Mouse (Mus musculus): Measurements from ENCODE around the gene Grasp. TPM values are rescaled to one million over a fixed set of nuclear protein-coding genes. Genes with fewer than 3 reads are reported as not detected.

The Grasp gene
- polyA plus RNA-seq, 1 experiment from 2014 or later, result 7.9 TPM

DNA sequence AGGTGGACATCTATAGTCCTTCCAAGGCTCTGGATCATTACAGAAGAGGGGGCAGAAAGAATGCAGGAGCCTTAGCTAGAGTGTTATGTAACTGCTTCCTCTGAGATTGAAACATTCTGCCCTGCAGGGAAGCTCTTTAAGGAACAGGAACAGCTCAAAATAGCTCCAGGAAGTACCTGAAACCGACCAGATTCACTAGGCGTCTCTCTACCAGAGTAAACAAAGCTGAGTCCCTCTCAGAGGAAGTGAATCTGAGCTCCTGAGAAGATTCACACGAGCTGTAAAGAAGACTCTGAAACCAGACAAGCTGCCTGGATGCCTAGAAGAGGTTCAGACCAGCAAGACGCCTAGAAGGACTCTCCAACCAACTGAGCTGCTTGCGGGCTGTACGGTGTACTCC, 28.6 kb downstream of the Grasp start:
- no peak overlapping the region for H3K27ac ChIP-seq
- 83% methylated on average over 6 of the region's 6 CpGs for WGBS
- no peak overlapping the region for H3K4me3 ChIP-seq (replicated peaks)
- no peak overlapping the region for H3K4me2 ChIP-seq
- no peak for ATAC-seq (ENCODE audit: insufficient number of reproducible peaks, insufficient read depth, low FRiP score, low TSS enrichment, low read depth)
- H3K4me1 ChIP-seq (replicated peaks), result peaks cover 18% of the 10 kb centered on the region
- peaks cover 2% of the 10 kb centered on the region; the same call in 1 of the 2 replicates for H3K27me3 ChIP-seq
- no peaks in the 10 kb centered on the region for H3K9me3 ChIP-seq
- H3K36me3 ChIP-seq, result no peaks in the 10 kb centered on the region
- no peak overlapping the region for H3K9ac ChIP-seq (replicated peaks)

DNA sequence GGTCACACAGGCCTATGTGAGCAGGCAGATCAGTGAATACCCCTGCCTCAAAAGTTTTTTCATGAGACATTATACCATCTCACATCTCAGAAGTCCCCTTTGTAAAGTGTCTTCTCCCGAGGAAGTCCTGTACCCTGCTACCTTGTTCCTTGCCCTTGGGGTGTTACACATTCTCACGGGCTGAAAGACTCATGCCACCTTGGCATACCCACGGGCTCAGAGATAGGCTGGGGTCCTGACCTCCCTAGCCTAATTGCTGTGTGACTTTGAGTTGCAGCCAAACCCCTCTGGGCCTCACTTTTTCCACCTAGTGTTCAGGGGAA, 29.5 kb downstream of the Grasp start:
- peaks cover 2% of the 10 kb centered on the region; the same call in 1 of the 2 replicates for H3K27me3 ChIP-seq
- peak overlapping the region; percentile 73 for H3K4me3 ChIP-seq (replicated peaks)
- peak overlapping the region; percentile 93 for H3K4me2 ChIP-seq
- 29% methylated on average over 3 of the region's 3 CpGs for WGBS
- peak overlapping the region; percentile 87; the same call in 1 of the 2 replicates for H3K9ac ChIP-seq (replicated peaks)
- H3K36me3 ChIP-seq, result no peaks in the 10 kb centered on the region
- no peaks in the 10 kb centered on the region for H3K9me3 ChIP-seq
- H3K4me1 ChIP-seq (replicated peaks), result peaks cover 10% of the 10 kb centered on the region
- peak overlapping the region; percentile 69; the same call in 1 of the 2 replicates for H3K27ac ChIP-seq
- ATAC-seq (ENCODE audit: insufficient number of reproducible peaks, insufficient read depth, low FRiP score, low TSS enrichment, low read depth), result peak; percentile 21; the same call in 1 of the 2 replicates

DNA sequence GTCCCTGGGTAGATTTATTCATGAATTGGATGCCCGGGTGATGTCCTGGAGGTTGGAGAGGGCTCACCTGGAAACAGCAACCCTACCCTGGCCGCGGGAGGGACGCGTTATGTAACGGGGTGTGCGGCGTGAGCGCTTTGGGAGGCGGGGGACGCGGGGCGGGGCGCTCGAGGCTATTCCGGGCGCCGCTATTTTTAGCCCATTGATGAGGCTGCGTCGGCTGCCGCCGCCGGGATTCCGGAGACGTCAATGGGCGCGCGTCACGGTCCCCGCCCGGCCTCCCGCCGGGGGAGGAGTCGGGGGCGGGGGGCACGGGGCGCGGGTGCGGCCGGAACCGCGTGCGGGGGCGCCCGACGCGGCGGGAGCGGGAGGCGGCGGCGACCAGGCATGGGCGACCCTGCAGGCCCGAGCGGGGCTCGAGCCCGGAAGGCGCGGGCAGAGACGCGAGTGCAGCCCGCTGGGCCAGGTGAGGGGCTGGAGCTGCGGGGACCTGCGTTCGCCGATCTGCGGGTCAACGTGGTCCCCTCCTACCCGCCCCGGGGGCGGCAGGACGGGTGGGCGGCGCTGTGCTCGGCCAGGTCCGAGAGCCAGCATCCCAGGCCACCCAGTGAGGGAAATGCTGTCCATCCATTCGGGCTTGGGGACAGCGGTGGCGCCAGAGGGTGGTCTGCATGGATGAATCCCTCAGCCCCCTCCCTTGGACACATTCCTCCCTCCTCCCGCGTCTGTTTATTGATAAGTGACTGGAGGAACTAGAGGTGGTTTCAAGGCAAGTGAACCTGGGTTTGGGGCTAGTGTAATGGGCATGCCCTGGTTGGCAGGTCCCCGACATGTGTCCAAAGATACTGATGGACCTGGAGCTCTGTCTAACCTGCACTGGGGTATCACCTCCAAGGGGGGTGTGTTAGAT, 30.2 kb downstream of the Grasp start, which contains the start of gene Nr4a1:
Nr4a1 (plus strand) TSS at position 384 of the 910 bp plus-strand sequence.
- peak within 1 kb of the TSS; percentile 69 for H3K27ac ChIP-seq
- peak within 1 kb of the TSS; percentile 93 for H3K4me2 ChIP-seq
- peak within 1 kb of the TSS; percentile 73 for H3K4me3 ChIP-seq (replicated peaks)
- peak within 1 kb of the TSS; percentile 87 for H3K9ac ChIP-seq (replicated peaks)
- H3K36me3 ChIP-seq, result peaks cover 5% of the 10 kb centered on the region; the same call in 1 of the 2 replicates
- H3K4me1 ChIP-seq (replicated peaks), result peaks cover 10% of the 10 kb centered on the region
- under 1% methylated on average over 82 of the region's 82 CpGs for WGBS
- no peaks in the 10 kb centered on the region for H3K9me3 ChIP-seq
- 0 out of 2 replicates have a peak, but pooled peaks have one; percentile 26 for ATAC-seq (ENCODE audit: insufficient number of reproducible peaks, insufficient read depth, low FRiP score, low TSS enrichment, low read depth)
- H3K27me3 ChIP-seq, result peaks cover 2% of the 10 kb centered on the region; the same call in 1 of the 2 replicates

DNA sequence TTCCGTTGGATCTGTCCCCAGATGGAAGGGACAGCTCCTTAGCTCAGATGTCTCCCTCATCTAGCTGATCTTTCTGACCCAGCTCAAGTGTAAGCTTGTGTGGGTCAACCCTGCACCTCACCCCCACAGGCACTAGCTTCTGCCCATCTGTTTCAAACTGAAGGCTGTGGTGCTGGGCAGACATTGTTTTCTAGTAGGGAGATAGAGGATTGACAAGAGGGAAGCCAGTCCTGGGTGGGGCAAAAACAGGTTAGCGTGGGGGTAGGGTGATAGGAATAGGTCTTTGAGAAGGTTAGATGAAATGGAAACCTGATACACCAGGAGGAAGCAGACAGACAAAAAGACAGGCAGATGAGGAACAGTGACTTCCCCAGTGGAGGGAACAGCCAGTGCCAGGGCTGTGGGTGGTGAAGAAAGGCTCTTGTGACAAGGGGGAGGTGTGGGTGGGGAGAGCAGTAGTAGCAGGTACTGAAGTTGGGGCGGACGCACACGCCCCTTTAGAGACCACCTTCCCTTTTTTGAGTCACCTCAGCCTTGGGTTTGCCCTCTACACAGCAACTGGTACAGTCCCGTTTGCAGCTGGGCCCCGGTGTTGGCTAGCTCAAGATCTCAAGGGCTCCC, 32.0 kb downstream of the Grasp start:
- Histone ChIP-seq H3K9me3 (no peaks in the 10 kb centered on the region), H3K4me2 (no peak overlapping the region), H3K4me1 (replicated peaks) (peaks cover 22% of the 10 kb centered on the region), H3K36me3 (peaks cover 8% of the 10 kb centered on the region; the same call in 1 of the 2 replicates), H3K9ac (replicated peaks) (no peak overlapping the region), H3K27me3 (peaks cover 2% of the 10 kb centered on the region; the same call in 1 of the 2 replicates), H3K4me3 (replicated peaks) (no peak overlapping the region), H3K27ac (no peak overlapping the region)
- no peak for ATAC-seq (ENCODE audit: insufficient number of reproducible peaks, insufficient read depth, low FRiP score, low TSS enrichment, low read depth)
- 92% methylated on average over 7 of the region's 7 CpGs for WGBS

DNA sequence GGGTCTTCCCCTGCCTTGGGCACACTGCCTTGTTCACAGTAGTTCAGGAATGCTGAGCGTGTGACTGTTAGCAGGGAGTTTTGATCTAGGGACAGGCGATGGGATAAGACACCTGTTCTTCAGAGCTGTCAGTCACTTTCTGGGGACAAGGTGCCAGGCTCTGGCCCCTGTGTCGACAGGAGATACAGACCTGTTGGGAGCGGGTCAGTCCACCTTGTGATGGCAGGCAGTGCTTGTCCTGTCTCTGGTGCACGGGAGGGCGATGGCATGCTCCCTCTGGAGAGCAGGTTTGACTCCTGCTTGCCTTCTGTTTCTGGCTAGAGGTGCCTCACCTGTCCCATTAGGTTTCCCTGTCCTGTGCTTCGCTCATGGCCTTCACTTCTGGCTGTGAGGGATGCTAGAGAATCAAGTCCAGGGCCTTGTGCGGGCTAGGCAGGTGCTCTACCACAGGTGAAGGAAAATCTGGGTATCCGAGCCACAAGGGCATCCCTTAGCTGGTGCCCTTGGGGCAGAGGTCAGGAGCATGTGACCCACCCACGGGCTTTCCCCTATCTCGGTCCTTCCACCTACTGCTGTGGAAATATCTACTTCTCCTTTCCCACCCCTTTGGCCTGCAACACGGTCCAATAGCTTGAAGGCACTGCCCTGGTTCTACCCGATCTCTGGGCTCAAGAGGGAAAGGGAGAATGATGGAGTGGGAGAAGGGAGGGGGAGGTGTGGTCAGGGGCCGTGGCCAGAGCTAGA, 32.6 kb downstream of the Grasp start:
- no peak overlapping the region for H3K27ac ChIP-seq
- 75% methylated on average over 14 of the region's 14 CpGs for WGBS
- H3K4me3 ChIP-seq (replicated peaks), result no peak overlapping the region
- no peaks in the 10 kb centered on the region for H3K9me3 ChIP-seq
- no peak overlapping the region for H3K9ac ChIP-seq (replicated peaks)
- H3K4me2 ChIP-seq, result no peak overlapping the region
- H3K36me3 ChIP-seq, result peaks cover 8% of the 10 kb centered on the region; the same call in 1 of the 2 replicates
- H3K27me3 ChIP-seq, result peaks cover 2% of the 10 kb centered on the region; the same call in 1 of the 2 replicates
- no peak for ATAC-seq (ENCODE audit: insufficient number of reproducible peaks, insufficient read depth, low FRiP score, low TSS enrichment, low read depth)
- peaks cover 29% of the 10 kb centered on the region for H3K4me1 ChIP-seq (replicated peaks)

DNA sequence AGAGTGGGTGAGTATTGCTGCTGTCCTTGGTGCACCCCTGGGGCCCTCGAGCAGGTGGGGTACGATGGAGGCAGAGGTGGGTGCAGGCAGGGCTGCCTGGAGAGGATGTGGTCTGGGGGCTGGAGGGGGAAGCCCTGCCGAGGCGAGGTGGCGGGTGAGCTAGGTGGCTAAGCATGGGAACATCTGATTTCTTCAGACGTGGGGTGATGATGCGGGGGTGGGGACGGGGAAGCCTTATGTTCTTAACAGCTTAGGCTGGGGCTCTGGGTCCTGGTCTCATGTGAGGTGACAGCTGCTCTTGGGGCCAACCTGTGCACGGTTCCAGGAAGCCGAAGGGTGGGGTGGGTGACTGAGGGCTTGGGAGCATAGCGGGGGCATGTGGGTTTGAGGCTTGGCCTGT, 34.4 kb downstream of the Grasp start:
- Histone ChIP-seq H3K27me3 (peaks cover 2% of the 10 kb centered on the region; the same call in 1 of the 2 replicates), H3K4me3 (replicated peaks) (no peak overlapping the region), H3K9me3 (no peaks in the 10 kb centered on the region), H3K27ac (no peak overlapping the region), H3K36me3 (peaks cover 8% of the 10 kb centered on the region; the same call in 1 of the 2 replicates), H3K4me2 (no peak overlapping the region), H3K9ac (replicated peaks) (no peak overlapping the region), H3K4me1 (replicated peaks) (peaks cover 33% of the 10 kb centered on the region)
- no peak for ATAC-seq (ENCODE audit: insufficient number of reproducible peaks, insufficient read depth, low FRiP score, low TSS enrichment, low read depth)
- WGBS, result 90% methylated on average over 11 of the region's 11 CpGs

DNA sequence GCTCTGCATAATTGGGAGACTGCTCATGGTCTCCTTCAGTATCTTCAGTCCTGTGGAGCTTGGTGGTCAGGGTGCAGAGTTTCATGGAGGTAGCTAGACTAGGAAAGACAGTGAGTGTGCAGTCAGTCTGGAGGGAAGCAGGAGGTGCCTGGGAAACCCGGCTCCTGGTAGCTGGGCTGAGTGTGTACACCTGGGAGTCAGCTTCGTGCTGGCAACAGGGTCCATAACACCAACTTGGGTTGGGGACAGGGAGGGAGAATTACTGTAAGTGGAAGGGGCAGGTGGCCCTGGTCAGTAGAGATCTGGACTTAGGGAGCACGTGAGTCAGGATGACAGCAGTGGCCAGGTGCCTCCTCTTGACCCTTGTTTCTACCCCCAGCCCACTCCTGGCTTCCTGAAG, 35.9 kb downstream of the Grasp start:
- ATAC-seq (ENCODE audit: insufficient number of reproducible peaks, insufficient read depth, low FRiP score, low TSS enrichment, low read depth), result no peak
- Histone ChIP-seq H3K4me1 (replicated peaks) (peaks cover 23% of the 10 kb centered on the region), H3K4me3 (replicated peaks) (no peak overlapping the region), H3K27ac (no peak overlapping the region), H3K9ac (replicated peaks) (no peak overlapping the region), H3K27me3 (peaks cover under 1% of the 10 kb centered on the region; the same call in 1 of the 2 replicates), H3K9me3 (no peaks in the 10 kb centered on the region), H3K36me3 (peaks cover 8% of the 10 kb centered on the region; the same call in 1 of the 2 replicates), H3K4me2 (no peak overlapping the region)
- 88% methylated on average over 3 of the region's 3 CpGs for WGBS

DNA sequence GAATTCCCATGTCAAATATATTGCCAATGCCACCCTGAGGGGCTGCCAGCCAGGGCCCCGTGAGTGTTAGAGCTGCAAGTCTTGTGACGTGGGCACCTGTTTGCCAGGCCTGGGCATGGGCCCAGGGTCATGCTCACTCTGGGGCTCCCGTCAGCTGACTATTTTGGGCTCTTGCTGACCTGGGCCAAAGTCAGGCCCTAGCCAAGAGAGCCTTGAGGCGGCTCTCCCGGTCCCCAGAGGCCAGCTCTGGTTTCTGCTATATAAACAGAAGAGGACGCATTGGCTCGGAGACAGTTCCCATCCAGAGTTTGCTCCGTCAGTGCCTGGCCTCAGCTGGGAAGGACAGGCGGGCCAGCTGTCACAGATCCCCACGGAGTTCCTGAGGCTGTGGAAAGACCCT, 36.4 kb downstream of the Grasp start:
- Histone ChIP-seq H3K4me1 (replicated peaks) (peaks cover 22% of the 10 kb centered on the region), H3K9me3 (no peaks in the 10 kb centered on the region), H3K9ac (replicated peaks) (no peak overlapping the region), H3K27me3 (no peaks in the 10 kb centered on the region), H3K36me3 (peaks cover 8% of the 10 kb centered on the region; the same call in 1 of the 2 replicates), H3K4me3 (replicated peaks) (no peak overlapping the region), H3K27ac (peak overlapping the region; percentile 88), H3K4me2 (no peak overlapping the region)
- ATAC-seq (ENCODE audit: insufficient number of reproducible peaks, insufficient read depth, low FRiP score, low TSS enrichment, low read depth), result no peak
- WGBS, result 61% methylated on average over 10 of the region's 10 CpGs

DNA sequence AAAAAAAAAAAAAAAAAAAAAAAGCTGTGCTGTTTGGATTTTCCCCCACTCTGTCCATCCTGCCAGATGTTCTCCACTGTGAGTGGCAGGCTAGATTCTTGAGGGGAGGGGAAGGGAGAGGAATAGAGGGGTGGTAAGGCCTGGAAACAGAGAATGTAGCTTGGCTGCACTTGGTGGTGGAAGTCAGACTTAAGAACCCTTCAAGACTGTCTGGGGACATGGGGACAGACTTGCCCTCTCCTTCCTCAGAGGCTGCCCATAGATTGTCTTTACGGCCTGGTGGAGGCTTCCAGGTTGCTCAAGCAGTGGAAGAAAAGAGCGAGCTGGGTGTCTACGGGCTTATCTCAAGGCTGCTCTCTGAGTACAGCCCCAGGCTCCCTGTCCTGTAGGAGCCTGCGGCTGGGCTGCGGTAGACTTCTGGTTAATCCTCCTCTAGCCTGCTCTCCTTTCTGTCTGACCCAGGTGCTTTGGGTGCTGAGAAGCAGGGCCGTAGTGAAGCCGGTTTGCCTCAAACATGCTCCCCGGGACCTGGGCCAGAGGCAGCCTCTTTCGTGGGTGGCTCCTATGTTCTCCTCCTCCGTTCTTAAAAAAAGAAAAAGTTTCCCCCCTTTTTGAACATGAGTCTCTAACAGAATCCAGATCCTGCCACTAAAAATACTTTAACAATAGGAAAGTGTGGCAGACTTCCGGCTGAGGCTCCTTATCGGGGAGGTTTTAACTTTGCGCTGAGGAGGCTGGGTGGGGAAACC, 37.1 kb downstream of the Grasp start:
- ATAC-seq (ENCODE audit: insufficient number of reproducible peaks, insufficient read depth, low FRiP score, low TSS enrichment, low read depth), result no peak
- Histone ChIP-seq H3K9me3 (no peaks in the 10 kb centered on the region), H3K4me2 (peak overlapping the region; percentile 18), H3K36me3 (peaks cover 8% of the 10 kb centered on the region; the same call in 1 of the 2 replicates), H3K4me3 (replicated peaks) (no peak overlapping the region), H3K27ac (peak overlapping the region; percentile 88), H3K9ac (replicated peaks) (no peak overlapping the region; the same call in 1 of the 2 replicates), H3K4me1 (replicated peaks) (peaks cover 28% of the 10 kb centered on the region), H3K27me3 (peaks cover 6% of the 10 kb centered on the region; the same call in 1 of the 2 replicates)
- 58% methylated on average over 13 of the region's 13 CpGs for WGBS

DNA sequence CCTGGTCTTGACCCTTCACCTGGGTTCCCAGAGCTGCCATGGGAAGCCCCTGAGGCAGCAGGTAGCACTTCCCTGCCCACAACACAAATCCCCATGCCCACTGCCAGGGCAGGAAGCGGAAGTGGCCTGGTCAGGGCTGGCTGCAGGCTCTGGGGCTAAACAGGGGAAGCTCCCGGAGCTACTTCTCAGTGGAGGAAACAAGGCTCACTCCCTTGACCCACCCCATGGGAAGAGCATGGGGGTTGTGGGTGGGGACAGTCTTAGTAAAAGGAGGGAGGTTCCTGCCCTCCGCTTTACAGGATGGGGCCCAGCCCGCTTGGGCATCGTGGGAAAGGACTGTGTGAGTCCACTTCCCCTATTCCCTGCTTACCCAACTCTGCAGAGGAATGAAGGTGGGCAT, 38.5 kb downstream of the Grasp start:
- Histone ChIP-seq H3K4me3 (replicated peaks) (no peak overlapping the region), H3K4me1 (replicated peaks) (peaks cover 40% of the 10 kb centered on the region), H3K9me3 (no peaks in the 10 kb centered on the region), H3K36me3 (peaks cover 8% of the 10 kb centered on the region; the same call in 1 of the 2 replicates), H3K4me2 (peak overlapping the region; percentile 11; the same call in 1 of the 2 replicates), H3K27ac (0 out of 2 replicates have a peak overlapping the region, but pooled peaks have one; percentile 0), H3K27me3 (peaks cover 19% of the 10 kb centered on the region), H3K9ac (replicated peaks) (no peak overlapping the region)
- 65% methylated on average over 5 of the region's 5 CpGs for WGBS
- no peak for ATAC-seq (ENCODE audit: insufficient number of reproducible peaks, insufficient read depth, low FRiP score, low TSS enrichment, low read depth)
